Comparison of ENCODE assay signal across 8 mouse cellular contexts in genomic region chr5:24164789-24165445, GRCm38 (mm10). TPM values are rescaled to one million over a fixed set of nuclear protein-coding genes. Genes with fewer than 3 reads are reported as not detected.
DNase-seq lines count a peak whose midpoint lies in the region; ATAC-seq and TF ChIP-seq lines count a peak whose summit lies in the region.

Gene Nupl2 (plus strand): TSS chr5:24164963.

- peak within 1 kb of the TSS; percentile 99 for H3K9ac ChIP-seq in forebrain, embryonic 16.5 days (replicated peaks; ENCODE audit: low read depth, low read length)
- peak within 1 kb of the TSS; percentile 96 for H3K9ac ChIP-seq in lung, embryonic 14.5 days

- peak; percentile 45 for TF ChIP-seq POLR2A in olfactory bulb, adult 2 months (IDR thresholded peaks at IDR 0.05; ENCODE audit: insufficient read depth, low read depth, low read length)
- no peak for TF ChIP-seq POLR2A in thymus, adult 2 months (IDR thresholded peaks at IDR 0.05; ENCODE audit: control insufficient read depth, extremely low read depth, insufficient read depth, low read length, poor library complexity)

- H3K36me3 ChIP-seq in G1E (replicated peaks): peaks cover 26% of the 10 kb centered on the region
- H3K36me3 ChIP-seq in forebrain, embryonic 16.5 days (ENCODE audit: control insufficient read depth, insufficient read depth): peaks cover 4% of the 10 kb centered on the region
- H3K36me3 ChIP-seq in lung, embryonic 14.5 days (ENCODE audit: insufficient read depth): peaks cover 13% of the 10 kb centered on the region
- no peaks in the 10 kb centered on the region for H3K36me3 ChIP-seq in thymus, adult 2 months (ENCODE audit: control insufficient read depth, insufficient read depth, low read length)

- no peak for TF ChIP-seq CTCF in G1E (IDR thresholded peaks at IDR 0.05; ENCODE audit: low read depth, low read length)
- TF ChIP-seq CTCF in layer of hippocampus, adult 2 months (conservative IDR thresholded peaks at IDR 0.05): no peak
- TF ChIP-seq CTCF in lung, embryonic 14.5 days (IDR thresholded peaks at IDR 0.05; ENCODE audit: low read depth): no peak
- no peak for TF ChIP-seq CTCF in olfactory bulb, adult 2 months (IDR thresholded peaks at IDR 0.05; ENCODE audit: insufficient read depth, low read depth, low read length)
- no peak for TF ChIP-seq CTCF in thymus, adult 2 months (IDR thresholded peaks at IDR 0.05; ENCODE audit: borderline replicate concordance, control insufficient read depth, extremely low read depth, insufficient read depth, low read length, poor library complexity)

- no peaks in the 10 kb centered on the region for H3K27me3 ChIP-seq in G1E (ENCODE audit: insufficient read depth, low read length)
- H3K27me3 ChIP-seq in forebrain, embryonic 16.5 days (replicated peaks; ENCODE audit: control insufficient read depth, insufficient read depth, low read length): no peaks in the 10 kb centered on the region
- no peaks in the 10 kb centered on the region for H3K27me3 ChIP-seq in lung, embryonic 14.5 days (ENCODE audit: insufficient read depth, low read length)
- H3K27me3 ChIP-seq in thymus, adult 2 months (ENCODE audit: control insufficient read depth, insufficient read depth, low read length): no peaks in the 10 kb centered on the region

- peaks cover 7% of the 10 kb centered on the region for H3K4me1 ChIP-seq in G1E (ENCODE audit: insufficient read depth, low read depth, low read length)
- H3K4me1 ChIP-seq in forebrain, embryonic 16.5 days (replicated peaks; ENCODE audit: control insufficient read depth, insufficient read depth, low read length): peaks cover 6% of the 10 kb centered on the region
- 0 out of 2 replicates have a peak, but pooled peaks cover 3% of the 10 kb centered on the region for H3K4me1 ChIP-seq in lung, embryonic 14.5 days (ENCODE audit: insufficient read depth)
- H3K4me1 ChIP-seq in olfactory bulb, adult 2 months (ENCODE audit: control insufficient read depth, insufficient read depth, low read length): peaks cover 2% of the 10 kb centered on the region; the same call in 1 of the 2 replicates
- no peaks in the 10 kb centered on the region for H3K4me1 ChIP-seq in thymus, adult 2 months (replicated peaks; ENCODE audit: control insufficient read depth, insufficient read depth, low read length)

- intact Hi-C loops in heart, postnatal 36 days (cut with DNase I): loop anchor here (1.0 to 10.0 kb wide), 3 partner anchors 65 to 314 kb away; partner anchors contain the start of genes Klhl7 and Nos3

- WGBS in forebrain, embryonic 16.5 days: under 1% methylated on average over 52 of the region's 52 CpGs
- WGBS in lung, embryonic 14.5 days: under 1% methylated on average over 52 of the region's 52 CpGs
- WGBS in olfactory bulb, adult 2 months: under 1% methylated on average over 52 of the region's 52 CpGs
- under 1% methylated on average over 52 of the region's 52 CpGs for WGBS in thymus, adult 2 months

- H3K27ac ChIP-seq in forebrain, embryonic 16.5 days (ENCODE audit: low read length): peak within 1 kb of the TSS; percentile 69
- peak within 1 kb of the TSS; percentile 95 for H3K27ac ChIP-seq in layer of hippocampus, adult 2 months
- peak within 1 kb of the TSS; percentile 60; the same call in 1 of the 2 replicates for H3K27ac ChIP-seq in lung, embryonic 14.5 days (ENCODE audit: low read depth)
- peak within 1 kb of the TSS; percentile 23; the same call in 1 of the 2 replicates for H3K27ac ChIP-seq in olfactory bulb, adult 2 months (ENCODE audit: insufficient read depth, low read depth, low read length)
- no peak within 1 kb of the TSS for H3K27ac ChIP-seq in thymus, adult 2 months (ENCODE audit: control insufficient read depth, insufficient read depth, low read length)

- DNase-seq in G1E (ENCODE audit: low spot score): peak; percentile 95
- DNase-seq in cerebellum, adult 18-20 months: peak; percentile 97
- DNase-seq in heart, postnatal 36 days: peak; percentile 93 to 94
- peak; percentile 93 to 96 for DNase-seq in layer of hippocampus, adult 2 months (ENCODE audit: low spot score in 2 of 2)
- peak; percentile 98 for DNase-seq in lung, embryonic 14.5 days
- peak; percentile 90 for DNase-seq in thymus, adult 2 months

- peak; percentile 95 for ATAC-seq in G1E (ENCODE audit: extremely low read depth, insufficient number of reproducible peaks, low FRiP score, poor library complexity, severe bottlenecking)
- peak; percentile 97 for ATAC-seq in forebrain, embryonic 16.5 days
- peak; percentile 100 for ATAC-seq in lung, embryonic 14.5 days (ENCODE audit: insufficient read depth)

- no peaks in the 10 kb centered on the region for H3K9me3 ChIP-seq in G1E (replicated peaks)
- no peaks in the 10 kb centered on the region for H3K9me3 ChIP-seq in forebrain, embryonic 16.5 days (ENCODE audit: control insufficient read depth, low read length)
- no peaks in the 10 kb centered on the region for H3K9me3 ChIP-seq in lung, embryonic 14.5 days (ENCODE audit: low read depth, low read length)

- peak within 1 kb of the TSS; percentile 92 for H3K4me3 ChIP-seq in G1E (ENCODE audit: low read depth, low read length)
- H3K4me3 ChIP-seq in forebrain, embryonic 16.5 days (replicated peaks; ENCODE audit: low read length): peak within 1 kb of the TSS; percentile 96
- peak within 1 kb of the TSS; percentile 97 for H3K4me3 ChIP-seq in layer of hippocampus, adult 2 months
- peak within 1 kb of the TSS; percentile 87 for H3K4me3 ChIP-seq in lung, embryonic 14.5 days (ENCODE audit: low read depth, low read length)
- H3K4me3 ChIP-seq in olfactory bulb, adult 2 months (ENCODE audit: insufficient read depth, low read depth, low read length): peak within 1 kb of the TSS; percentile 92
- H3K4me3 ChIP-seq in thymus, adult 2 months (ENCODE audit: control insufficient read depth, insufficient read depth, low read length): peak within 1 kb of the TSS; percentile 83

- peak within 1 kb of the TSS; percentile 64 for H3K4me2 ChIP-seq in forebrain, embryonic 16.5 days (ENCODE audit: low read length)
- H3K4me2 ChIP-seq in lung, embryonic 14.5 days: peak within 1 kb of the TSS; percentile 83

RNA-seq across cellular contexts. Expression of gene Nupl2, which starts in this region (rescaled TPM):
- 24.1 and 26.8 TPM in 2 replicates for total RNA-seq in G1E (2014; fragmentation: Nextera tagmentation)
- total RNA-seq in G1E (2017): 10.1 and 12.0 TPM in 2 replicates
- polyA plus RNA-seq in G1E (2012): 10.4 and 12.4 TPM in 2 replicates
- polyA plus RNA-seq in forebrain, embryonic 16.5 days (2015; fragmentation: Nextera tagmentation; extraction: Ambion mirVana): 14.4 and 16.7 TPM in 2 replicates
- total RNA-seq in heart, postnatal 36 days (2021): 1 to 10 TPM; 7.1 to 8.6 TPM
- 10 to 100 TPM; 10.7 to 11.7 TPM for total RNA-seq in layer of hippocampus, adult 2 months (2021)
- polyA plus RNA-seq in lung, embryonic 14.5 days (2014; fragmentation: Nextera tagmentation; extraction: Ambion mirVana): 20.6 and 21.0 TPM in 2 replicates
- not detected in 2 replicates for polyA plus RNA-seq in olfactory bulb, adult 2 months (2012; ENCODE audit: insufficient read depth, insufficient read length, low replicate concordance, missing spikeins)
- polyA plus RNA-seq in thymus, adult 2 months (2012; rRNA removed): 6.0 and 7.1 TPM in 2 replicates
